Mouse (Mus musculus): ENCODE results near the gene Rtf2.

Rtf2 gene

DNA sequence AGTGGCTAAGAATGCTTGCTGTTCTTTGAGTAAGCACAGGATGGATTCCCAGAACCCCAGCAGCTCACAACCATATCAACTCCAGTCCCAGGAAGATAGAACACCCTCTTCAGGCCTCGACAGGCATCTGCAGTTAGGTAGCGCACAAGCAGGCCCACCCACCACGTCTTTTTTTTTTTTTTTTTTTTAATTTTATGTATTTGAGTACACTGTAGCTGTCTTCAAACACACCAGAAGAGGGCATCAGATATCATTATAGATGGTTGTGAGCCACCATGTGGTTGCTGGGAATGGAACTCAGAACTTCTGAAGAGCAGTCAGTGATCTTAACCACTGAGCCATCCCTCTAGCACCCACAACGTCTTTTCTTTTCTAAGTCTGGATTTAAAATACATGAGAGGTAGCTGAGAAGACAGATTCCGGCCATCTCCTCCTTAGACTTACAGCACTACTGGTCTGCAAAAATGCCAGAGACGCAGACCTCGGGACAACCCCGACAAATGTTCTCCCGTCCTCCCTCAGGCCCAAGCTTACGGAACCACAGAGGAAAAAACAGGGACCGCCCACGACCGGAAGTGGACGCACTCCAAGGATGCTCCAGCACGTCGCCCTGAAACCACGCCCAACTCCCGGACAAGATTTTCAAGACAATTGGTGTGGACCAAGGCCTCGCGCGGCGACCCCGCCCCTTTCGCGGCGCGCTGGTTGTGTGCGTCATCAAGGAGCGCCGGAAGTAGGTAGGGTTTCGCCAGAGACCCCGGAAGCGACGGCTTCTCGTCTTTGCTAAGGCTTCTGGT, at the start of gene Rtf2:
Gene Rtf2 (plus strand): TSS at position 714 of the 797 bp plus-strand sequence.
- peak; percentile 98 for DNase-seq (ENCODE audit: low spot score)

DNA sequence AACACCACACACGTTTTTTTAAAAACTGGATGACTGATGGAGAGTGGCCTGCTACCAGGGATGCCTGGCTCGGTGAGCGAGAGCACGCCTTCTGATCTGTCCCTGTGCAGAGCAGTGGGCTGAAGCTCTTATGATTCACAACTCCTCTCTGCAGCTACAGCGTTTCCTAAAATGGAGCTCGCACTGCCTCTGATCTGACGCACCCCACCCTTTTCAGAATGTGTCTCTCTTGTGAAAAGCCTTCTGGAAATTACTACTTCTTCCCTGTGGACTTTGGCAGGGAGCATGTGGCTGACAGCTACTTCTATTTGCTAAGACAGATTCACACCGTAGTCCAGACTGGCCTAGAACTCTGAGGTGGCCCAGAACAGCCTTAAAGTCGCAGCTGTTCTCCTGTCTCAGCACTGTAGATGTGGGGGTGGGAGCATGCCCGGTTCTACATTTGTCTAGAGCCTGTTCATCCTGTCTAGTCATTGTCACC, 48.3 kb upstream of the Rtf2 start:
- DNase-seq (ENCODE audit: low spot score), result peak; percentile 63

DNA sequence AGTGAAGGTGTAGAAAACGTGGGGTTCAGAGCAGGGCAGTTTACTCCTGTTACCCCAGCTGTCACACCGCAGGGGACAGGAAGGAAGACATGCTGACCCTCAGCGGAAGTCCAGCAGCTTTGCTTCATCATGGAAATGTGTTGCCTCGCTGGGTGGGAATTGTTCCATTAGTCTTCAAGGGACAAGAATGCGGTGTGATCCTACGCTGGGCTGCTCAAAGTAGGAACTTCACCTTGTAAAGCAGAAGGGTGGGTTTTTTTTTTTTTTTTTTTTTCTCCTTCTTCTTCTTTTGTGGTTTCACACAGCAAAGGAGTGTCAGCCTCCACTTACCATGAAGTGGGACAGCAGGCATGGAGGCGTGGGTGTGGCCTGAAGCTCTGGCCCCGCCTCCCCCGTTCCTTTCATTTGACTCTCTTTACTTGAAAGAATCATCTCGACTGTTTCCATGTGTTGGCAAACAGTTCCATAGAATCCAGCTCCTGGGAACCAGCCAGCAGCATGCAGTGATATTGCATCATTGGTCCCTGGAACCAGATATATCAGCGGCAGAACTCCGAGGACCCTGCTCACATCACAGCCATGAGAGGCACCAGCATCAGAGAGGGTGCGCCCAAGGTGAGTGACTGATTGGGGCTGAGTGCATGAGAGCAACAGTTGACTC, 46.8 kb upstream of the Rtf2 start, which contains the start of gene Cass4:
Gene Cass4 (plus strand): TSS at position 404 of the 661 bp plus-strand sequence.
- DNase-seq (ENCODE audit: low spot score), result no peak

DNA sequence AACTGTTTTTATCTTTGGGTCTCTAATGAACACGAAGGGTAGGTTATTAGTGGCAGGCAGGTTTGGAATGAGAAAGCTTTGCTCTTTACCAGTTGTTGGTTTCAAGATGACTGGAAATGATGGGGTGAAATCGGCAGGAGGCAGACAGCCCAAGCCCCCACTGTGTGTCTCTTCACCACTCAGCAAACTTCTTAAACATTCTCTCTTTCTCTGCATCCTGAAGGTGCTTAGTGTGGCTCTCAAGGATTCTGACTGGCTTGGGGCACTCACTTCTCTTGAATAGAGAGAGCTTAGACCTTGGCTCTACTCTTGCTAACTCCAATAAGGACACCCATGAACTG, 46.3 kb upstream of the Rtf2 start:
- no peak for DNase-seq (ENCODE audit: low spot score)

DNA sequence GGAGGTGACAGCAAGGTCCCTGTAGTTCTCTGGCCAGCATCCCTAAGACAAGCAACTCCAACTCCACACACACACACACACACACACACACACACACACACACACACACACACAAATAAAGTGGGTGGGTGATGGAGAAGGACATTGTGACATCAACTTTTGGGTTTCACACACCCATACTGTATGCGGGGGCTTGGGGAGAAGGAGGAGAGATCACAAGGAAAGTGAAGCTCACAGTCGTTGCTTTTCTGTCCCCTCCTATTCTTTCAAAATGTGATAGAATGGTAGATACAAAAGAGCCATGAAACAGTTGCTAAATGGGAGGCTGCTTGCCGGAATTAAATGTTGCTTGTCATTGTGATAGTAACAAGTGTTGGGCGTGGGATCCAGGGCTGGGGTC, 45.7 kb upstream of the Rtf2 start:
- DNase-seq (ENCODE audit: low spot score), result no peak

DNA sequence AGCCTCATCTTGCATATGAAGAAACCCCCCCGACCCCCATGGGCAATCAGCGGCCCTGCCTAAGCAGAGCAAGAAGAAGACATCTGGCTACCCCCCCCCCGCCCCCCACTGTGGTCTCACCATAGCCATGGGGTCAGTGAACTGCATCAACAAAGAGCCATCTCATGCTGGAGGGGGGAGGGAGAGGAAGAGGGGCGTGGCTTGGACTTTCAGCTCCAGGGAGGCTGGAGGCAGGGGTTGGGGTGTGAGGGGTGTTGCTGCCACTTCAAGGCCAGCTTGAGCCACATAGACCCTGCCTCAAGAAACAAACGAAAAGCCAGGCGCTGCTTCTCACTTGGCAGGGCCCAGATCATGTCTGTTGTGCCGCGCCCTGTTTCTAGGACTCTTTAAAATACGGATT, 44.4 kb upstream of the Rtf2 start:
- no peak for DNase-seq (ENCODE audit: low spot score)

DNA sequence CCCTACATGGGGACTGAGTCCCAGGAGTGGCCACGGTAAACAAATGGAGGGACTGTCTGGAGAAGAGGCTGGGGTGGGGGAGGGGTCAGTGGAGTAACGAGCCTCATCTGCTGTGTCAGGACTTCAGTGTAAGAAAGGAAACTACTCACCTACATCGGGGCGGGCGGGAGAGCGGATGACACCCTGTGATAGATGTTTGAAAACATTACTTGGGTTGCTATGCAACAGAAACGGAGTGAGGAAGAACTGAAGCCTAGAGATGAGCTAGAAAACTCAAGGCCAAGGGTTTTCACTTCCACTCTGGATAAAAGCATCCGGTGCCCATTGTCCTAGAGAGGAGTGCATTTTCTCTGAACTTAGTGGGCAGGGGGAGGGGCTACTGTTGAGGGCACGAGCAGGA, 40.5 kb upstream of the Rtf2 start:
- DNase-seq (ENCODE audit: low spot score), result no peak

DNA sequence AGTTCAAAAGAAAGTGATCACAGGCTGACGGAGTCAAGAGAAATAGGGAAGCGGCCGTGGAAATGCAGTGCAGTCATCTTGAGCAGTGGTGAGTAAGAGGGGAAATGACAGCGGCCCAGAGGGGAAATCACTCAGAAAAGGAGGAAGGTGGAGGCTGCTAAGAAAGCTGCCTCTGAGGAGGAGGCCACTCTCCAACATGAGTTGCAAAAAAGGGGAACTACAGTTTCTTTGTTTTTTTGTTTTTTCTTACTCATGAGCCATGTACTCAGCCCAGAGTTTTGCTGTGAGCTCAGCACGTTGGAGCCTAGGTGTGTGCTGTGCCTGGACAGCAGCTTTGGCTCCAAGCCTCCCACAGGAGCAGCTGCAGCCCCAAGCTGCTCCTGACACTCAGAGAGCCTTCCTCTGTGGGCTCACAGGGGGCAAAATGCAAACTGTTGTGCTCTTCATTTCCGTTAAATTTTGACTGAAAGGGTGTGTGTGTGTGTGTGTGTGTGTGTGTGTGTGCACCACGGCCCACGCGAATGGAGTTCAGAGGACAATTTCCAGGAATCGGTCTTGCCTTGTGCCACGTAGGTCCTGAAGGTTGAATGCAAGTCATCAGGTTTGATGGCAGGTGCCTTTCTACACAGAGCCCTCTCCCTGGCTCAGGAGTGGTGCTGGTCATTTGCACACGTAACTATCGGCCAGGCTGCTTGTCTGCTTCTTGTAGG, 39.1 kb upstream of the Rtf2 start:
- no peak for DNase-seq (ENCODE audit: low spot score)

DNA sequence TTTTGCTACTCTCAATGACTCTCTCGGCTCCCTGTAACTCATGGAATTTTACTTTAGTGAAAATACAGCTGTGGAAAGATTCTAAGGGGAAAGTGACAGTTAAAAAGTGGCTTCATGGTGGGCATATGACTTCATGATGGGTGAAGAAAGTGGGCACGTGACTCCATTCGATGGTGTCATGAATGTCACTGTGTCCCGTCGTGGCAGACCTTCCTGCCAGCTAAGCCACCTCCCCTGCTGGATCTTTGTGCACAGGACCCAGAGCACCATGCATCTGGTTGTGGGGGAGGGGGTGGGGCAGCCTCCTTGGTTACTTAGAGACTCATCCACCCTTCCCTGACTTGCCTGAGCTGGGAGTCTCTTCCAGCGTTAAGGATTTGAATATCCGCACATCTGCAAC, 36.1 kb upstream of the Rtf2 start:
- no peak for DNase-seq (ENCODE audit: low spot score)

DNA sequence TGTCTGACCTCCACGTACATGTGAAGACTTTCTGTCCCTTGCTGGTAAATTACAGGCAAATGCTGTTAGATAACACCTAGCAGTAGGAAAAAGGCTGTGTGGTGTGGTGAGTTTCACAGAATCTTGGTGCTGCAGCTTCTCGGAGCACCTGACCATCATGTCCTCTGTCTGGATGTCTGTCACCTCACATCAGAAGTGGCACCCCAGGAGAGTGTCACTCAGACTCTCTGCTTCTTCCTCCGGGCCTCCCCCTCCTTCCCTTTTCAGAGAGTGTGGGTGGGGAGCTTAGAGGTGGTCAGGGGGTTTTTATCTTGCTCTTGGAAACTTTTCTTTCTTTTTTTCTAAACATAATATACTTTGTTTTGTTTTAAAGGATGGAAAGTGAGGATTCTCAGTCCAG, 35.3 kb upstream of the Rtf2 start:
- DNase-seq (ENCODE audit: low spot score), result no peak

DNA sequence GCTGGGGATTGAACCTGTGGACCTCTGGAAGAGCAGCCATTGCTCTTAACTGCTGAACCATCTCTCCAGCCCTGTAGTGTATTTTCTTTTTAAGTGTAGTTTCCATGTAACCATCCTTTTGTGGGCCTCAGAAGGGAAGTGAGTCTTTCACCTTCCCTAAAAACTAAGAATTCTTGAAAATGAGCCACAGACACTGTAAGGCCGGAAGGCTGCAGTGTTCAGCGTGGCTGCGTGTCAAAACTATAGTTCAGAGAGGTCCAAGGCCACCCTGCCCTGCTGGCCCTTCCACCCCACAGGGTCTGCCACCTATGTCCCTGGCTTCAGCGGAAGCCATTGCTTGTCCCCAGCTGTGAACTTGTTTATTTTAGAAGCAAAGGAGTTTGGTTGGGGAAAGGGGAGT, 34.2 kb upstream of the Rtf2 start:
- no peak for DNase-seq (ENCODE audit: low spot score)

DNA sequence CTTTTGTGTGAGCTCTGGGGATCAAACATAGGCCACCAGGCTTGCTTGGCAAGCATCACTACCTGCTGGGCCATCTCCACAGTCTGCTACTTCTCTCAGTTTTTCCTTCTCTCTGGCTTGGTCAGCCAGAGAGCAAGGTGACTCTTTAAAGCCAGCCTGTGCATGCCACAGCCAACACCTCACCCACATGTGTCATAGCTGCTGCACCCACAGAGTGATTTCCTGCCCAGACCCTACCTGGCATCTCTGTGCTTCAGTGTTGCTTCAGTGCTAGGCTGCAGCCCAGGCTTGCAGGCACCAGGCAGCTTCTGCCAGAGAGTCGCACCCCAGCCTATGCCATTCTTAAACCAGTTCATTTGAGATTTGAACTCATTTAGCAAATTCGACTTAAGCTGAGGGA, 32.9 kb upstream of the Rtf2 start:
- no peak for DNase-seq (ENCODE audit: low spot score)

DNA sequence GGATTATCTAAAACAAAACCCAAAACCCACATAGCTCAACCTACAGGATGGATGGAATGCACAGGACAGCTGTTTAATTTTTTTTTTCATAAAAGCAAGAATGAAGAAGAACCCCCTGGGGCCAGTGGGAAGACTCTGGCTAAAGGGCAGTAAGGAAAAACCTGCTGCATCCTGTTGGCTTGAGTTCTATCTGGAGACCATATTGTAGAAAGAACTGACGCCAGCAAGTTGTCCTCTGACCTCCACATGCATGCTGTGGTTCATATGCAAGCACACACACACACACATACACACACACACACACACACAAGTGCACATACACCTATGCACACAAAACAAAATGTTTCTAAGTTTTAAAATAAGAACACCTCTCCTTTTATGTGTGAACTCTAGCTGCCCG, 29.7 kb upstream of the Rtf2 start:
- no peak for DNase-seq (ENCODE audit: low spot score)

DNA sequence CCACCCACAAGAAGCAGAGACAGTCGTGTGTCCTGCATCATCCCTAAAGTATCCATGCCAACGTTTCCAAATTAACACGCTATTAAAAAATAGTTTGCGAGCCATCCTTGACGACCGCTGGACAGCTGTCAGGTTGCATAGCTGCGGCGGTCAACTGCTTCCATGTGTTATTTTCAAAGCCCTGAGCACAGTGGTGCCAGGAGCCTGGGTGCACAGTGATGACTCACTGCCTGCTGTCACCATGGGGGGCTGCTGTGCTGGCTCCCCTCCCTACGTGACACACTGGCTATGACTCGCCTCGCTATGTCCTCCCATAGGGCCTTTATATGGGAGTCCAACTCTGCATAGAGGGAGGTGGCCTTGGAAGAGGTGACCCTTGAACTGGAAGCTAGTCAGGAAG, 29.3 kb upstream of the Rtf2 start:
- DNase-seq (ENCODE audit: low spot score), result no peak

DNA sequence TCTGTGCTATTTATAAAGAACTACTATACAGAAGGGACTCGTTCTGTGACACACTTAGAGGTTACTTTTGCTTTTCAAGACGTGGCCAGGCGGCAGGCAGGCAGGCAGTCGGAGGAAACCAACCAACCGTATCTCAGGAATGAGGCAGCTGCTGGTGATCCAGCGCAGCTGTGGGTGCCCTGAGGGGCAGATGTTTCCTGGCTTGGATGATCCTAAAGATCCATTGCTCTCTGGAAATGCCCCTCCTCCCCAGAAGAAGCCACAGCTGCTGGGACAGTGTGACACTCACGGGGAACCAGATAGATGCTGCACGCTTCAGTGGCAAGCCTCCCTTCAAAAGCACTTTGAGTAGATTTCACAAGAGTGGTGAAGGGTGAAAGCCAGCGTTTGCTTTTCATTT, 27.9 kb upstream of the Rtf2 start:
- no peak for DNase-seq (ENCODE audit: low spot score)

DNA sequence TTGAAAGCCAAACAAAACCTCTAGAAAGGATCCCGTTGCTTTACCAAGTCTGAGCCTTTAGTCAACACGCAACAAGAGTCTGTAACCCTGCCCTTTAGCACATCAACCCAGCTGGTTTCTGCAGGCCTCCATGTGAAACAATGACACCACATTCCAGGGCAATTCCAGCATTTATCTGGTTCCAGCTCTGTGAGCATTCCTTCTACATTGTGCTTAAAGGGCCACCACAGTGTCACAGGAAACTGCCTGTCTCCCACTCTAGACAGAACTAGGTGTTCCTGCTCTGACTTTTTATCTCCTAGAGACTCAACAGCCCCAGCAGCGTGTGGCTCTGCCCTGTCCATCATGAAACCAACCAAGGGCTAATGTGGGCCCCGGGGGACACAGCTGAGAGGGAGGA, 27.1 kb upstream of the Rtf2 start:
- no peak for DNase-seq (ENCODE audit: low spot score)

DNA sequence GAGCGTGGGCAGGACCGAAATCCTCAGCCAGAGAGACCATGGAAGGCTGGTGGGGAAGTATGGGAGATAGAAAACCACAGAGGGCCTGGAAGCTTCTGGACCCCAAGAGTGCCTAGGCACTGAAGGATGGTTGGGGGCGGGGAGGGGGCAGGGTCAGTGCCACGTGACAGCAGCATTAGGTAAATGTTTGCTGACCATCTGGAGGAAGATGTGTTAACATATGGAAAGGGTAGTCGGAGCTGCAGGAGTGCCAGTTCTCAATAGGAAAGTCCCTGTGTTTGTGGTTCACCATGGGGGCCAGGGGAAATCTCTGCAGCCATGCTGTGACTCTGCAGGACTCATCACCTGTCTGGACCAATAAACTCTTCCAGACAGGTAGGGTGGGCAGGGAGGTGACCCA, 26.5 kb upstream of the Rtf2 start:
- DNase-seq (ENCODE audit: low spot score), result no peak

DNA sequence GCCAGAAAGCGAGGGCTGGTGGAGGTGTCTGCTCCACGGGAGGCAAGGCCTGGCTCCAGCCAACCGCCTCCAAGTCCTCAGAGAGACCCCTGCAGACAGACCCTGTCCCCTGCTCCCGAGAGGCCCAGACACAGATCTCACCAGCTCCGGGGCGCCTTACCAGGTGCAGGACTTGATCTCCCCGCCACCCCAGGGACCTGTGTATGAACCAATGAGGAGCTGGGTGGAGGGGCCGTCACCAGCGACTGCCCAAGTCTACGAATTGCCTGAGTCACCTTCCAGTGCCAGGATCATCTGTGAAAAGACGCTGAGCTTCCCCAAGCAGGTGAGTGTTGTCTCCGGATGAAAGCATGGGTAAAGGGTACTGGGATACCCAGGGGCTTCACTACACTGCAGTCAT, 24.1 kb upstream of the Rtf2 start:
- no peak for DNase-seq (ENCODE audit: low spot score)

DNA sequence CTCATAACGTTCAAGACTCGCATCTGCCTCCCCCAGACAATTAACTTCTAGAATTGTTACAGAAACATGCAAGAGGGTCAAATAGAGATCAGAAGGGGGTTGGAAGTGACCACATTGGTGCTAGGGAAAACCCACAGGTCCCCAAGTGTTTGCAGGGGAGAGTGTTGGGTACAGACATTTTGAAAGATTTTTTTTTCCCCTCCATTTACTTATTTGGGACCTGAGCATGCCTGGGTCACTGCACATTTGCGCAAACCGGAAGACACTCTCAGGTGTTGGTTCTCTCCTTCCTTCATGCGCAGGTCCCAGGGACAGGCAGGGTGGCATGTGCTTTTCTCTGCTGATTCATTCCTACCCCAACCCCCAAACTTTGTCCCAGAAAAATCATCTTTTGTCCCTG, 23.5 kb upstream of the Rtf2 start:
- no peak for DNase-seq (ENCODE audit: low spot score)

DNA sequence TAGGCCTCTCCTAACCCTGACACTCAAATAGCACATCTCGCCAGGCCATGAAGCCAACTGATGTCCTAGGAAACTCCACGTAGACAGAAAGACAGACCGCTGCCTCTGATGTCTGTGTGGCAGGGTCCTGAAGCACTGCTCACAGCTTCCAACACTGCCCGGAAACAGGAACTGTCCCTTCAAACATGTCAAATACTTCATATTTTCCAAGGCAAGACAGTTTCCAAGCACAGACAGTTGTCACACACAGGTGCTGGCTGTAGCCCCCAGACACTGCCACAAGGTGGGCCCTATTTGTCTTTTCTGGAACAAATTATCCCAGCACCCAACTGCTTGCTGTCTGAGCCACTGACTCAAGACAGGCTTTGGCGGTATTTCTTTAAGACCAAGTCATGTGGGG, 22.1 kb upstream of the Rtf2 start:
- no peak for DNase-seq (ENCODE audit: low spot score)

DNA sequence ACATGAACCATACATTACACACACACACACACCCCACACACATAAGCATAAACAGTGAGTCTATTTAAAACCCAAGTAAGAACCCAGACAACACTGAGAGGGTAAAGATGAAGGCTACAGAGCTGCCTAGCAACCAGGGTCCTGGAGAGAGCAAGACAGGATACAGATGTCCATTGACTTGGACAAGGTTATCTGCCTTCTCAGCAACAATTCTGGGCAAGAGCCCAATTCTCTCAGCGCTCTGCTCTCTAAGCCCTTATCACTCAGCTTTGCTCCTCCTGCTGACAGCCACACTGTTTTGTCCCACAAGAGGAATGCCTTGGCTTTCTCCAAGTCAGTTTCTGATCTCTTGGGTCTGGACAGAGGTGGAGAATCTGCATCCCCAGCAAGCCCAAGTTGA, 9.7 kb upstream of the Rtf2 start:
- DNase-seq (ENCODE audit: low spot score), result no peak

DNA sequence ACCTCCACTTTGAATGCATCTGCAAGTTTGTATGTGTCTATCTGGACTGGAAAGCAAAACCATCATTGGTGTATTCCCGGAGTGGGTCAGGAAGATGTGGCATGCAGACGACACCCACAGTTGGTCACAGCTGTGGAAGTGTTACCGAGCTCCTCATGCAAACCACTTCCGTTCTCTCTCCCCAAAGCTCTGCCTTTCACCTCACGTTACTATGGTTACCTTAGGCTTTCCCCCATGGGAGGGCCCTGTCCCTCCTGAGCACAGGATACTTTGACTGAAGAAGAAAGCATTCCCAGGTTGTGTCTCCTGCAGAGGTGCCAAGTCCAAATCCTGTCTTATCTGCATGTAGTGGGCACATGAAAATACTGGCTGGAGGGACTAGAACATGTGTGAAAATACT, 6.6 kb upstream of the Rtf2 start:
- no peak for DNase-seq (ENCODE audit: low spot score)

DNA sequence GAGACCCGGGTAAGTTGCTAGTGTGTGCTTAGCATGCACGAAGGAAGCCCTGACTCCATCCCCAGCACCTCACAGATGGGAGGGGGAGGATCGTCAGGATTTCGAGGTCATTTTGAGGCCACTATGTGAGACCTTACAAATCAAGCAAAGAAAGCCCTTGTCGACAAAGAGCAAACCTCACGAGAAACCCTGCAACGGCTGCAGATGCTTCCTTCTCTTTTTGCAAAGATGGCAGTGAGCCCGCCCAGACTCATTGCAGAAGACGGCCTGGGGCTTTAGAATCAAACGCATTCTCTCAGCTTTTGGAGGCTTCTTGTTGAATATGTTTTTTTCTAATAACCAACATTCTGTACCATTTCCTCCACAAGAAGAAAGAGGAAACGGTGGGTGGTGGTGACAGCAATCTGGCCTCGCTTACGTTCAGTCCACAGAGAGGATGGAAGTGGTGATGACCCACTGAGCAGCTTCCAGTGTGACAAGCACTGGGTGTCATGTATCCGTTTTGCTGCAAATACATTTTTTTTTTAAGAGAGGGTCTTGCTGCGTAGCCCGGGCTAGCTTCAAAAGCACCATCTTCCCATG, 2.9 kb upstream of the Rtf2 start:
- DNase-seq (ENCODE audit: low spot score), result no peak
